Mouse (Mus musculus): ENCODE data around the gene Slc2a3. TPM values are rescaled to one million over a fixed set of nuclear protein-coding genes. Genes with fewer than 3 reads are reported as not detected.

The Slc2a3 gene
- total RNA-seq, 1 experiment from 2014 or later: 21.6 TPM

Other genes starting within 250 kb of the Slc2a3 start
- not detected in 2 replicates for gene Aicda, start 247.8 kb downstream of the Slc2a3 start, total RNA-seq (2017)
- gene Apobec1, start 199.2 kb downstream of the Slc2a3 start, total RNA-seq (2017): 13.3 and 14.2 TPM in 2 replicates
- 4.1 and 5.6 TPM in 2 replicates for gene Gdf3, start 191.6 kb downstream of the Slc2a3 start, total RNA-seq (2017)
- gene Dppa3, start 175.2 kb downstream of the Slc2a3 start, total RNA-seq (2017): not detected in 2 replicates
- gene Nanog, start 94.2 kb downstream of the Slc2a3 start, total RNA-seq (2017): not detected in 2 replicates
- gene Foxj2, start 18.3 kb upstream of the Slc2a3 start, total RNA-seq (2017): 6.4 and 6.7 TPM in 2 replicates
- not detected in 2 replicates for gene C3ar1, start 54.5 kb upstream of the Slc2a3 start, total RNA-seq (2017)
- gene Necap1, start 72.8 kb upstream of the Slc2a3 start, total RNA-seq (2017): 10.1 and 13.3 TPM in 2 replicates
- gene Clec4a1, start 120.2 kb upstream of the Slc2a3 start, total RNA-seq (2017): 0.87 TPM in 1 of 2 replicates, not detected in the other
- gene Clec4a3, start 150.9 kb upstream of the Slc2a3 start, total RNA-seq (2017): 7.4 TPM in 1 of 2 replicates, not detected in the other
- gene Clec4a4, start 188.7 kb upstream of the Slc2a3 start, total RNA-seq (2017): 0.46 TPM in 1 of 2 replicates, not detected in the other
- gene Clec4b1, start 248.3 kb upstream of the Slc2a3 start, total RNA-seq (2017): not detected in 2 replicates